Mouse (Mus musculus): ENCODE results near the gene Nphs1.
"Not testable (repeated sequence)": the region's sequence is repeated elsewhere in the genome, so short reads cannot be mapped to it uniquely, and the experiment has no call there.

Gene Nphs1

DNA sequence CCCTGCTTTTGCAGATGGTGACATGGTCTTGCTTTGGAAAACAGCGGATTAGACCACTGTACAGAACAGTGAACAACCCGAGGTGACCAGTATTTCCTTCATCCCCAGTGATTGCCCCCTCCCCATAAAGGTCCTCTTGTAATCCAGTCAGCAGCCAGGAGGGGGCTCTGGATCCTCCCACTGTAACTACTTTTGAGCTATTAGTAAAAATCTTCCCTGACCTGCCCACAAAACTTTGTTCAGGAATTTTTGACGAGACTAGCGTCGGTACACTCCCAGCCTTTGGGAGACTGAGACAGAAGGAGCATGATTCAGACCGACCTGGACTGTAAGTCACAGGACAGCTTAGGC is 32.8 kb downstream of the Nphs1 start:
- DNase-seq (ENCODE audit: low spot score in 2 of 2), result no peak

DNA sequence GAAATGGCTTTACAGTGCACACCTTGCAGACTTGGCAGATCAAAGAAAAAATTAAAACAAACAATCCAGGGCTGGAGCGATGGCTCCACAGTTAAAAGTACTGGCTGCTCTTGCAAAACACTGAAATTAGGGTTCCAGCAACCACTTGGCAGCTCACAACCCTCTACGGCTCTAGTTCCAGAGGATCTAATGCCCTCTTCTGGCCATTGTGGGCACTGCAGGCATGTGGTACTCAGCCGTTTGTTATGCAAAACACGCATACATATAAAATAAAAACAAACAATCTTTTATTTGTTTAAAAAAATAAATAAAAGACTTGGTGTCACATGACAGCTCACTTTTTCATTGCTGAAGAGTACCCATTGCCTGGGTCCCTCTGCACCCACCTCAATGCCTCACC is 34.6 kb downstream of the Nphs1 start:
- DNase-seq (ENCODE audit: low spot score in 2 of 2), result peak; percentile 73 to 78

DNA sequence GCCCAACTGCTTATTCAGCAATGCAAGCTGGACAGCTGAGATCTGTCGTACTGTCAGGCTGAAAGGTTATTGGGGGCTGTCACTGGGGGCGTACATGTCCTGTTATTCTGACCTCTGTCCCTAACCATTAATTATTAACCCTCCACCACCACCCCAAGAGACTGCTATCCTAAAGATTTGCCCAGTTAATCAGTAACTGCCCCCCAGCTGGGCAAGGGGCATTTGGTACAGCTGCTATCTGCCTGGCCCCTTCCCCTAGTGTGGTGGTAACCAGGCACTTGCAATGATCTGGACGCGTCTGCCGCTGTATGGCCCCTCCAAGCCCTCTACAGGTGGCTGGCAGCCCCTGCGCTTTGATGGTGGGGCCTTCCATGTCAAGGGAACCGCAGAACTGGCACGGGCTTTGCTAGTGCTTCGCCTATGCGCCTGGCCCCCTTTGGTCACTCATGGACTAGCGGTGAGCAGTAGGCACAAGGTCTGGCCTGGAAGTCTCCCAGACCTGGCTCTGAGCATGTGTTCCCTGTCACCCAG is 35.4 kb downstream of the Nphs1 start, which contains the start of gene Prodh2:
Prodh2 (plus strand) TSS at position 222 of the 531 bp plus-strand sequence.
- no peak for DNase-seq (ENCODE audit: low spot score in 2 of 2)

DNA sequence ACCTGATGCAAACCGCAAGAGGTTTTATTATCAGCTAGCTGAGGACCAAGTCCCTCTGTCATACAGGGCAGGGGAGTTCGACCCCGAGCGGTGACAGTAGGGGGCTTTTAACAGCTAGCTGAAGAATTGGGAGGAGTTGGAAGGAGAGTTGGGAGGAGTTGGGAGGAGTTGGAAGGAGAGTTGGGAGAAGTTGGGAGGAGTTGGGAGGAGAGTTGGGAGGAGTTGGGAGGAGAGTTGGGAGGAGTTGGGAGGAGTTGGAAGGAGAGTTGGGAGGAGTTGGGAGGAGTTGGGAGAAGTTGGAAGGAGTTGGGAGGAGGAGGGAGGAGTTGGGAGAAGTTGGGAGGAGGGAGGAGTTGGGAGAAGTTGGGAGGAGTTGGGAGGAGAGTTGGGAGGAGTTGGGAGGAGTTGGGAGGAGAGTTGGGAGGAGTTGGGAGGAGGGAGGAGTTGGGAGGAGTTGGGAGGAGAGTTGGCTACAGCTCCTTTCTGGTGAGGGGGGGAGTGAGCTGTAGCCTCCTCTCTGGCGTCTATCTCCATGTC is 37.5 kb downstream of the Nphs1 start:
- not testable (repeated sequence) for DNase-seq (ENCODE audit: low spot score in 2 of 2)

DNA sequence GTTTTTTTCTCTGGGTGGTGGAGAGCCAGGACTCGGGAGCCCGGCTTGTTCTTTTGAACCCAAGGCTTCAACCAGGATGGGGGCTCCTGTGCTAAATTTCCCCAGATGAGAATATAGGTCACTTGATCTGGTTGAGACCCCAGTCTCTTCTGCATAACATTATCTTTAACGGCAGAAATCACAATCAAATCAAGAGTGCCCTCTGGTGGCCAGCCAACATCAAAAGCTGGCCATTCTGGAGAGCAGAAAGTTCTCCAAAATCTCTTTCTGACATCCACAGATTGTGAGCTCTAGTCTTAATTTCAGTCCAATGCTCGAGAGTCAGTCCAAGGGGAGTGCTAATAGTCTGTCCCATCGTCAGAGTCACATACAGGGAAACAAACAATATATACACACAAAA is 43.0 kb downstream of the Nphs1 start:
- DNase-seq (ENCODE audit: low spot score in 2 of 2), result not testable (repeated sequence)

DNA sequence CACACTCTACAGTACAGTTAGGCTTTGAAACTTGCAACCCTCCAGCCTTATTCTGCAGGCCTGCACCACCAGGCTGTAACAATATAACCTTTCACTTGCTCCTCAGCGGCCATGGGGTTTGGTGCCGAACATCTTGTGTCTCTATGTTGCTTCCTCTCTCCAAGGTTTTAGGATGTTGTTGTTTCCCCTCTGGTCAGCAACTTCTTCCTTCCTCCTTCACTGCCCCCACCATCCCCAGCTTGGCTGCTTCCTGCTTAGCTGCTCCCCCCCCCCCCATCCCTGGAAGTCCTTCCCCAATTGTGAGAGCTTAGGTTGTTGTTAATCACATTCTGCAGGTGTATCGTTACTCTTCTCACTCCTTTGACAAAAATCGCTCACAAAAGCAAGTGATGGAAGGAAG is 49.9 kb downstream of the Nphs1 start:
- no peak for DNase-seq (ENCODE audit: low spot score in 2 of 2)

DNA sequence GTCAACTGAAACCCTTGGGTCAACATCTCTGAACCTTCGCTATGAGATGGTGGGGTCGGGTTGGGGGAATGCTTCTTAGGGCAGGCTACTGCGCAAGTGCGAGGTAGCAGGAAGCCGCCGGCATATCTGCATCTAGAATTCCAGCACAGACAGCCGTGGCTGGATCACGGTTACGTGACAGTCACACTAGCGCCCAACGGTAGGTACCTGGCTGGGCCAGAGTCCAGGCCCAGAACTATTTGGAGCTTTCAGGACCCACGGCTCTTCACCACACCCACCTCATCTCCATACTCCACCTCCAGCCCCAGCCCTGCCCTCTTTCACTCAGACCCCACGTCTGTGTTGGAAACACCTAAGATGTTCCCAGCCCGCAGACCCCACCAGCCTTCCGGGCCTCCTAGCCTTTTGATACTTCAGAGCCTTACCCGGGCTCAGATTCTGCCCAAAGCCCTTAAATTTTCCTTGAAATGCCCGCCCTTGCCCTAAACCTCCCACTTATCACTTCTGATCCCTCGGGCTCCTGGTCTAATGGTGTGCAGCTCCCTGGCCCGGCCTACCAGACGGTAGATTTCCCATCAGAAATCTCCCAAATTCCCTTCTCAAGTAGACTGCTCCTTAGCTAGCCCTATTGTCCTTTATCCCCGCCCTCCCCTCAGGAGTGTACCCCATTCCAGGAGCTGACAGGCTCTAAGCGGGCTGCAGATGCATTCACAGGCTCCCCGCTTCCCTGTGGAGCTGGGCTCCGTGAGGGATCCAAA is 57.1 kb downstream of the Nphs1 start:
- DNase-seq (ENCODE audit: low spot score in 2 of 2), result no peak

DNA sequence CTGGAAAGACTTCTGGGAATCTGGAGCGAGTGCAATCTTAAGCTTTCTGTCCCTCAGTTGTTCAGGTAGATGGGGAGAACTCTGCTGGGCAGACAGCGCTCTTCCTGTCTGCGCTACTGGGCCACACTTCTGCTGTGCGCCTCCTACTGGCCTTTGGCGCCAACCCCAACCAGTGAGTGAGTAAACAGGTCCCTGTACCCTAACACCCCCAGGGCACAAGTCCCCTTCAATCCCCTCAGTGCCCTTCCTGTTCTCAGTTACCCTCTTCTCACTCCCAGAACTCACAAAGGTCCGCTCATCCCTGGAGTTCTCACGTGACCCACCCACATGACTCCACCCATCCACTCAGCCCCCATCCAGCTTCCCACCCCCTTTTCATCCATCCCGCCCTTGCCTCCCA is 60.2 kb downstream of the Nphs1 start:
- DNase-seq (ENCODE audit: low spot score in 2 of 2), result no peak

DNA sequence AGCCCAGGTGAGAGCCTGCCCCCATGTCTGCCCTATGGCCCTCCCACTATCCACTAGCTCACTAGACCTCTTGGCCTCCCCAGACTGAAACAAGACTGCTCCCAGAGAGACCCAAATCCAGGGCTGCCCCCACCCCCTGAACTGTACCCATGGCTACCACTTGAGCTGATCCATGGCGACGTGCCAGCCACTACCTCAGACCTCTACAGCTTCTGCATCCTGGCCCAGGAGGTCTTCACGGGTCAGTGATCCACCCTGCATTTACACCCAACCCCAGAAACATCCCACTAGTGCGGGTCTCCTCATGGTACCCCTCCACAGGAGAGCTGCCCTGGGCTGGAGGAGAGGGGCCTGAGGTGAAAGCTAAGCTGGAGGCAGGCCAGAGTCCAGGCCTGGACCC is 62.3 kb downstream of the Nphs1 start:
- DNase-seq (ENCODE audit: low spot score in 2 of 2), result no peak

DNA sequence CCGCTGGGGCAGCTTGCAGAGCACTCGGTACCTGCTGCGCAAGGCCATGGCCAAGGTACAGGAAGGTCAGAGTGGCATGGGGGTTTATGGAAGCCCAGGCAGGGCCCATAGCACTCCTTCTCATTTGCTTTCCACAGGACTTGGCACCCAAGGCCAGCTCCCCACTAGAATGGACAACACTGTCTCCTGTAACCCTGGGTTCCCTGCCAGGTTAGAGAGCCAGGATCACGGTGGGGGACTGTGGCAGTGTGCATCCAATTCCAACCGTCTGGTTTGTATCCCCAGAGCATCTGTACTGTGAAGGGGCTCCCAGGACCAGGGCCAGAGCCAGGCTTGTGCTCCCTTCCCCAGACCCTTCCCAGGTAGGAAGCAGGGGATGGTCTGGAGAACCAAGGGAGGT is 62.7 kb downstream of the Nphs1 start:
- no peak for DNase-seq (ENCODE audit: low spot score in 2 of 2)

DNA sequence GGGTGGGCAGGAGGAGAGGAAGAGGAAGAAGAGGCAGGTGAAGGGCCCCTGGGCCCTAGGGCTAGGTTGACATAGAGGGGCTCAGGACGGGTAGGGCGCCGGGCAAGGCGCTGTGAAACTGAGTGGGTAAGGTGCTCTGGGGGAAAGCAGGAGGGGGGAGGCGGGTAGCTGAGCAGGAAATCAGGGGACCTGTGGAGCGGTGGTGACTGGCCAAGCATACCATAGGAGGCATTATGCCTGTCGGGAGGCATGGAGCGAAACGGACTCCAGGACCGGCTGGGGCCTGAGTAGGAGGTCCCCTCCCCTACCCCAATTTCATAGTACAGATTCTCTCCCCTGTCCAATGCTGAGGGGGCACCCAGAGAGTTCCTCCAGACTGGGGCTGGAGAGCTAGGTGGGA is 64.8 kb downstream of the Nphs1 start:
- no peak for DNase-seq (ENCODE audit: low spot score in 2 of 2)

DNA sequence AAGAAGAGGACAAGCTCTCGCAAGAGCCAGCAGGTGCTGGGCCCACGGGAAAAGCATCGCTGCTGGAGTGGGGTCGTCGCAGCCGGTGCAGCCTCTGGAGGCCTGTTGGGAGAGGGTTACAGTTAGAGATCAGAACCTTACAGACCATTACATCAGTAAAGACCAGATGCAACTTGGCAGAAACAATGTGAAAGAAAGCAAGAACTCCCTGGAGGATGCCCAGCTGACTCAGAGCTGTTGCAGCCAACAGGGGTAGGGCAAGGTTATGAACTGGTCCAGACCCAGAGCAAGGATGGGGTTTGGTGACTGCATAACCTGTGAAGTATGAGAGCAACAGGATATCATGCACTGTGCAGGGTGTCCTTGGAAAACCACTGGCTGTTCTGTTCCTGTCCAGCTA is 66.4 kb downstream of the Nphs1 start:
- no peak for DNase-seq (ENCODE audit: low spot score in 2 of 2)

DNA sequence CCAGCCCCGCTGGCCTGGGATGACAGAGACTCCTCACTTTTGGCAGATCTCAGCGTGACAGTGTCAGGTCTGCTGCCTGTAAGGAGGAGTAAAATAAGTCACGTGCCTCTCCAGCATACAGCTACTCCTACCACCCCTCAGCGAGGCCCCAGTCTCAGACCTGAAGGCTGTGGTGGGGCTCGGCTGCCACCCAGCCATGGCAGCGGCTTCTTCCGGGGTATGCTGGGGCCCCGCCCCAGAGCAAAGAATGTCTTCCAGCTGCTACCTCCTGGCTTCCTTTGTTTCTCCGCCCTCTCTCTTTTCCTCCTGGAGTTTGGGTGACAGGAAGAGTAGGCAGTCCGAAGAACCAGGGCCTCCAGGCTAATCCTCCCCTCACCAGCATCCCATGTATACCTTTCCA is 67.8 kb downstream of the Nphs1 start:
- no peak for DNase-seq (ENCODE audit: low spot score in 2 of 2)

DNA sequence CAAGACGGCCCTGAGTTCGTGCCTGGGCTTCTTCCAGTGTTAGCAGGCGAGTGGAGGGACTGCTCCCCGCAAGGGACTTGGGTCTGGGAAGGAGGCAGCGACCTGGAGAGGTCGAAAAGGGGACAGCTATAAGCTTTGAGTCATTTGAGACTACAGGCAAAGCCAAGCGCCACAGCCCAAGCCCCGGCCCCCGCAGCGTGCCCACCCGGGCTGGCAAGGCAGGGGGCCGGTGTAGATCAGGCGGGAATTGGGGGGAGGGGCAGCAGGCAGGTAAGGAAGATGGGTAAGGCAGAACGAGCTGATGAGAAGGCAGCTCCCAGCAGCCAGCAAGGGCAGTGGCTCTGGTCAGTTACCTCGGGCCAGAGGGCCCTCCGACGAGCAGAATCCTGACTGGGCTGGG is 68.3 kb downstream of the Nphs1 start:
- DNase-seq (ENCODE audit: low spot score in 2 of 2), result no peak

DNA sequence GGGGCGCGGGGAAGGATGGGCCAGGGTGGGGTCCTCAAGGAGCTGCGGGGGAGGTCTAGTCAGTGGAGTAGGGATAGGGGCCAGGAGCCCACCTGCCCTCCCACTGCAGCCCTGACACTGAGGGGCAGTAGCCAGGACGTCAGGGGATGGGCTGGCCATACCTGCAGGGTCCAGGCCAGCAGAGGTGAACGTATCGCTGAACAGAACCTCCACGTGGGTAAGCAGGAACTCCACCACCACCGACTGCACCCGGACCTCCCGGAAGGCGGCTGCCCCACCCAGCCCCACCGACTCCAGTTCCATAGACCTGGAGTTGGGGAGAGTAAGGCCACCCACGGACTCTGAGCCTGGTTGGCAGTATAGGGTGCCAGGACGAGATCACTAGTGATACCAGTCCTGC is 68.9 kb downstream of the Nphs1 start:
- no peak for DNase-seq (ENCODE audit: low spot score in 2 of 2)

DNA sequence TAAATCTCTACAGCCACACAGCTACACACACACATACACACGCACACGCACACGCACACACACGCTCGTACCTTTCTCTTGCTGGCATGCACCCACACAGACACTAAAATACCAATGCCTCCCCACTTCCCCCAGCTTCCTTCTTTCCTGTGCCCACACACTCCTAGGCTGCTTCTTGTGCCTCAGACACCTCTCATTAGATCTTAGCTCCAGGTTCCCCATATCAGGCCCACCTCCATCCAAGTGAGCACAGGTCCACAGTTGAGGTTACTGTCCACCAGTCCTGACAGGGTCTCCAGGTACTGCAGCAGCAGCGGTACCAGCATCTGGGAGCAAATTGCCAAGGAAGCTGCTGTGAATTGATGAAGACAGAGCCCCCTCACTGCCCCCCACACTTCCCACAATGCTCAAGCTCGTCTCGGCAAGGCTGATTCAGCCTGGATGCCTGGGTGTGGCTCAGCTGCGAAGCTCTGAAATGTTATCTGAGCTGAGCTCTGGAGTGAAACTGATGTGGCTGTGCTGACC is 73.2 kb downstream of the Nphs1 start:
- peak; percentile 78 to 85 for DNase-seq (ENCODE audit: low spot score in 2 of 2)

DNA sequence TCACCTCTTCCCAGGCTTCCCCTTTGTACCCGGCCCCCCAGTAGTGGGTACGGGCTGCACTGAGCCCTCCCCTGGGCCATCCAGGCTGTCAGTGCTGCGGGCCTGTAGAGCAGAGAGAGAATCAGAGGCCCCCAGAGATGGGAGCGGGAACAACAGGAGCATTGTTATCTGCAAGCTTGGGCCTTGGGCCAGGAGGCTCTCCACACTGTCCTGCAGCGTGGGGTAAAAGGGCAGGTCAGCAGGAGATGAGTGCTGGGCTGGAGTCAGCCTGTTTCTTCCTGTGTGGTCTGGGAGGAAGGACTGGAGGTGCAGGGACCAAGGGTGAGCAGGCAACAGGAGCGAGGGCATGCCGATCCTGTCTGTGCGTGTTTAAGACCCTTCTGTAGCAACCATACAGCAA is 74.8 kb downstream of the Nphs1 start:
- no peak for DNase-seq (ENCODE audit: low spot score in 2 of 2)

DNA sequence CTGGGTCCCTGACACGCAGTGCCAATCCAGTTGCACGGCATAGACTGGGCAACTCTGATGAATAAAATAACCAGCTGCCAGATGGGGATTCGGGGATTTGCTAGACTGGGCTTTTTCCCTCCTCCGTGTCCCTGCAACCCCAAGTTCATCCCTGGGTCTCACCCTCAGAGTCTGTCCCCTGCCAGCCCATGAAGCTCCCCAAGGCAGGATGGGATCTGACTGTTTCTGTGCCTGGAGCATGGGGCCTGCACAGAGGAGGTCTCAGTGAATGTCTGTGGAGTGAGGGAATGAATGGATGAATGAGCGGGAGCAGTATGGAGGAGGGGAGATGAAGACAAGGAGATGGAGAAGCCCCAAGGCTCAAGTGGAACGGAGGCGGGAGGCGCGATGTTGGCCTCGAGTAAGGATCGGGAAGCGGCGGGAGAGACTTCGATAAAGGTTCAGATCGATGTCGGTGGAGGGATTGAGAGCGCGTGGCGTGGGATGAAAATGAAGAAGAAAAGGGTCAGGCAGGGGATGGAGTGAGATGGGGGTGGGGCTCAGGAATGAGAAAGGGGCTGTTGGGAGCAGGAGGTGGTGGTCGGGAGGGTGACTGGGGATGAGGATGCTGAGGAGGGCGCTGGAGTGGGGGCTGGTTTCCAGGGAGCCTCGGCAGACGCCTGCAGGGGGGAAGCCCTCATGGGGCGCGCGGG is 76.0 kb downstream of the Nphs1 start:
- DNase-seq (ENCODE audit: low spot score in 2 of 2), result peak in 1 of 2 experiments; percentile 58

DNA sequence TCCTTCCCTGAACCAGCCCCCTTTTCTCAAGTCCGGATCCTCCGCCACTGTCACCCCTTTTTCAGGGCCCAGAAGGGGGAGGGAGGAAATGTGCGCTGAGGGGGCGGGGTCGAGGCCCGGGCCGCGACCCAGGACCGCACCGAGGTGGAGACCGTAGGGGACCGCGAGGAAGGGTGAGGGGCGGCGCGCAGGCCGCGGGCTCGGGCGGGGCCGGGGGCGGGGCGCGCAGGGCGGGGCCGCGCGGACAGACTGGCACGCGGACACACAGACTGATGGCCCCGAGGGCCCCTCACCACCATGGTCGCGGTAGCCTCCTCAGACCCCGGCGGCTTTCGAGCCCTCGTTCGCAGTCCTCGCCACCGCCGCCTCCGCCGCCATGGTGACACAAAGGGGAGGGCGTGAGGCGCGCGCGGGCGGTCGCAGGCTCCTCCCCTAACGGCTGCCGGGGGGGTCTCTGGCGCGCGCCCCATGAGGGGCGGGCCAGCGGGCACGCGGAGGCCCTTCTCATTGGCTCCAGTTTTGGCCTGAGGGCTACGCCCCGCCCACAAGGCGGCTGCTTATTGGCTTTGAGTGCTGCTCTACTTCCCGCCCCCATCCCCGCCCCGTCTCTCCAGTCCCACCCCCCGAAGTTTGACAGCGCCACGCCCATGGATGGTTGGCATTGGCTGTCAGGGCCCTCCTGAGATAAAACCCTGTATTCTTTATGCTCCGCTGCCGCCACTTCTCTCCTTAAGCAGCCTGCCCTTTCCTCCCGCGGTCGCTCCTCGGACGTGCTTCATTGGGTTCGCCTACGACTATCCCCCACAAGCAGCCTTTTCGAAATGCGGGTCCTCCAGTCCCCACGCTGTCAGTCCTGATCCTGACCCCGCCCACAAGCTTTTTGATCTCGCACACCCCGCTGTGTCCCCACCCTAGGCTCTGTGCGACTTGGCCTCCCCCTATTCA is 76.8 kb downstream of the Nphs1 start, which contains the start of gene Arhgap33:
Arhgap33 (minus strand) TSS at position 428 of the 945 bp plus-strand sequence.
- DNase-seq (ENCODE audit: low spot score in 2 of 2), result peak; percentile 94 to 98

All from right cerebral cortex, adult 2 months (tissue).